10 mouse cellular contexts compared by ENCODE assay signal in the genomic region with DNA sequence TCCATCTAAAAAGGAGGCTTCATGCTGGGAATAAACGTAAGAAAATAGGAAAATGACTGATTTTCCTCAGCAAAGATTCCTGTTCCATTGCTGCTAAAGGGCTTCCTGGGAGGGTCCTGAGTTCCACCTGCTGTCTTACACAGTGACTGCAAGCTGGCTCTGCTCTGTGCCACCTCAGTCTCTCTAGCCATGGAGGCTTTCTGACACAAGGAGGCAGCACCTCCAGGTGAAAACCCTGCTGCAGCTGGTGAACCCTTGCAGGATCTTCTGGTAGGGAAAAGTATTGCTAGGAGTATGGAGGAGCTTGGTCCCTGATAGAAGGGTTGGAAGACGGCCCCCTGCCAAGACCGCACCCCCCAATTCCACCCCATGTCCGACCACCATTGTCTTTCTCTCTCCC. TPM values are rescaled to one million over a fixed set of nuclear protein-coding genes. Genes with fewer than 3 reads are reported as not detected.
DNase-seq lines count a peak whose midpoint lies in the region; ATAC-seq and TF ChIP-seq lines count a peak whose summit lies in the region.
"Had no signal": no experiment of that assay in that cellular context is flagged by ENCODE, and none has a peak within 500 bp of the region (broad histone marks: within the 10 kb centered on the region; RNA-seq: fewer than 3 reads in every experiment).

No protein-coding gene starts in this region.

- no peak overlapping the region for H3K4me2 ChIP-seq in liver, embryonic 12.5 days
- H3K4me2 ChIP-seq: embryonic facial prominence, embryonic 13.5 days had no signal

- no peak for DNase-seq in liver, adult 2 months (ENCODE audit: extremely low read depth, low read depth, low spot score)
- peak; percentile 62 for DNase-seq in ZHBTc4 (ENCODE audit: low read depth, low spot score)
- DNase-seq in right cerebral cortex, postnatal 36 days (ENCODE audit: low spot score in 2 of 2): no peak
- DNase-seq in cerebellum, adult 11 months: no peak

- H3K79me2 ChIP-seq in liver, adult 2 months (ENCODE audit: control insufficient read depth, insufficient read depth, low read length): no peaks in the 10 kb centered on the region

- WGBS in liver, adult 2 months: 50% methylated on average over 4 of the region's 4 CpGs
- 32% methylated on average over 4 of the region's 4 CpGs for WGBS in liver, embryonic 12.5 days (ENCODE audit: insufficient replicate concordance)

- TF ChIP-seq POLR2A in liver, adult 2 months (IDR thresholded peaks at IDR 0.05; ENCODE audit: extremely low read depth, insufficient read depth, low read length): no peak

- no peaks in the 10 kb centered on the region for H3K27me3 ChIP-seq in liver, adult 2 months (ENCODE audit: control insufficient read depth, insufficient read depth, low read length)
- H3K27me3 ChIP-seq in liver, embryonic 12.5 days (replicated peaks): peaks cover 13% of the 10 kb centered on the region
- H3K27me3 ChIP-seq in E14TG2a.4 (ENCODE audit: insufficient read depth, low read length): no peaks in the 10 kb centered on the region
- H3K27me3 ChIP-seq: embryonic facial prominence, embryonic 13.5 days had no signal

- TF ChIP-seq CTCF in liver, adult 2 months (IDR thresholded peaks at IDR 0.05; ENCODE audit: low read depth, low read length): peak; percentile 65
- peak; percentile 24; the same call in 1 of the 2 replicates for TF ChIP-seq CTCF in E14TG2a.4 (conservative IDR thresholded peaks at IDR 0.05; ENCODE audit: low read length)

- H3K4me1 ChIP-seq in liver, adult 2 months (ENCODE audit: control insufficient read depth, insufficient read depth, low read length): no peaks in the 10 kb centered on the region
- peaks cover 5% of the 10 kb centered on the region; the same call in 1 of the 2 replicates for H3K4me1 ChIP-seq in liver, embryonic 12.5 days
- H3K4me1 ChIP-seq in E14TG2a.4 (replicated peaks; ENCODE audit: low read depth, low read length): no peaks in the 10 kb centered on the region
- H3K4me1 ChIP-seq: embryonic facial prominence, embryonic 13.5 days had no signal

- no peaks in the 10 kb centered on the region for H3K36me3 ChIP-seq in liver, adult 2 months (ENCODE audit: control insufficient read depth, insufficient read depth, low read length)
- no peaks in the 10 kb centered on the region for H3K36me3 ChIP-seq in liver, embryonic 12.5 days
- H3K36me3 ChIP-seq in E14TG2a.4 (ENCODE audit: insufficient read depth, low read length): no peaks in the 10 kb centered on the region
- H3K36me3 ChIP-seq: embryonic facial prominence, embryonic 13.5 days had no signal

- no peak overlapping the region for H3K9ac ChIP-seq in liver, adult 2 months (ENCODE audit: low read depth, low read length)
- no peak overlapping the region for H3K9ac ChIP-seq in liver, embryonic 12.5 days
- H3K9ac ChIP-seq: embryonic facial prominence, embryonic 13.5 days had no signal

- no peak for ATAC-seq in liver, embryonic 12.5 days
- peak; percentile 75 for ATAC-seq in megakaryocyte progenitor cell, adult 5-6 weeks (replicated peaks; ENCODE audit: poor library complexity)

- no peak overlapping the region for H3K4me3 ChIP-seq in liver, adult 2 months (ENCODE audit: insufficient read depth, low read depth, low read length)
- H3K4me3 ChIP-seq in liver, embryonic 12.5 days: no peak overlapping the region
- H3K4me3 ChIP-seq in E14TG2a.4 (replicated peaks; ENCODE audit: low read length): no peak overlapping the region
- H3K4me3 ChIP-seq: embryonic facial prominence, embryonic 13.5 days had no signal

- H3K27ac ChIP-seq in liver, adult 2 months (replicated peaks; ENCODE audit: insufficient read depth, low read depth, low read length): no peak overlapping the region
- H3K27ac ChIP-seq in liver, embryonic 12.5 days: no peak overlapping the region
- H3K27ac ChIP-seq: embryonic facial prominence, embryonic 13.5 days had no signal

- no peaks in the 10 kb centered on the region for H3K9me3 ChIP-seq in liver, embryonic 12.5 days (replicated peaks)
- H3K9me3 ChIP-seq in E14TG2a.4 (ENCODE audit: low read length): peaks cover 2% of the 10 kb centered on the region; the same call in 1 of the 2 replicates

RNA-seq across cellular contexts. Expression of a gene that starts 13.7 kb away (rescaled TPM):
- total RNA-seq in liver, adult 2 months (2014; rRNA removed): 0.13 and 0.55 TPM in 2 replicates
- polyA plus RNA-seq in liver, adult 2 months (2012; rRNA removed): 0.09 TPM in 1 of 2 replicates, not detected in the other
- not detected in 2 replicates for polyA plus RNA-seq in liver, embryonic 12.5 days (2016; fragmentation: Nextera tagmentation; extraction: Ambion mirVana)
- total RNA-seq in megakaryocyte progenitor cell, adult 5-6 weeks (2015): not detected in 2 replicates
- total RNA-seq in megakaryocyte progenitor cell, adult 5-6 weeks (2017): not detected in 2 replicates
- total RNA-seq: layer of hippocampus, postnatal 25 days; neutrophil, adult 5-6 weeks had no signal
- polyA plus RNA-seq: embryonic facial prominence, embryonic 13.5 days had no signal

RNA-seq across cellular contexts. Expression of a gene that starts 39.5 kb away (rescaled TPM):
- 482 and 517 TPM in 2 replicates for total RNA-seq in liver, adult 2 months (2014; rRNA removed)
- polyA plus RNA-seq in liver, adult 2 months (2012; rRNA removed): 579 and 633 TPM in 2 replicates
- polyA plus RNA-seq in liver, embryonic 12.5 days (2016; fragmentation: Nextera tagmentation; extraction: Ambion mirVana): 0.11 and 0.13 TPM in 2 replicates
- not detected in 2 replicates for total RNA-seq in megakaryocyte progenitor cell, adult 5-6 weeks (2015)
- total RNA-seq in megakaryocyte progenitor cell, adult 5-6 weeks (2017): not detected in 2 replicates
- total RNA-seq: layer of hippocampus, postnatal 25 days had no signal
- polyA plus RNA-seq: embryonic facial prominence, embryonic 13.5 days had no signal

RNA-seq across cellular contexts. Expression of a gene that starts 55.2 kb away (rescaled TPM):
- total RNA-seq in liver, adult 2 months (2014; rRNA removed): 0.65 and 0.74 TPM in 2 replicates
- polyA plus RNA-seq in liver, adult 2 months (2012; rRNA removed): 0.18 and 0.25 TPM in 2 replicates
- 8.0 and 8.5 TPM in 2 replicates for polyA plus RNA-seq in liver, embryonic 12.5 days (2016; fragmentation: Nextera tagmentation; extraction: Ambion mirVana)
- 0.10 TPM in 1 of 2 replicates, not detected in the other for total RNA-seq in megakaryocyte progenitor cell, adult 5-6 weeks (2015)
- total RNA-seq in megakaryocyte progenitor cell, adult 5-6 weeks (2017): 0.10 TPM in 1 of 2 replicates, not detected in the other

RNA-seq across cellular contexts. Expression of a gene that starts 57.9 kb away (rescaled TPM):
- total RNA-seq in liver, adult 2 months (2014; rRNA removed): 17.8 and 19.5 TPM in 2 replicates
- 5.3 and 8.5 TPM in 2 replicates for polyA plus RNA-seq in liver, adult 2 months (2012; rRNA removed)
- polyA plus RNA-seq in liver, embryonic 12.5 days (2016; fragmentation: Nextera tagmentation; extraction: Ambion mirVana): 7.1 and 9.0 TPM in 2 replicates
- total RNA-seq in megakaryocyte progenitor cell, adult 5-6 weeks (2015): 2.9 and 6.9 TPM in 2 replicates
- total RNA-seq in megakaryocyte progenitor cell, adult 5-6 weeks (2017): 15.7 and 17.1 TPM in 2 replicates

Comparison
In these comparisons a context has a peak if more than half of its experiments do, and no peak if none do; other contexts are left out.
1. RNA of a gene that starts 39.5 kb away (total RNA-seq): 482 to 517 TPM in liver, adult 2 months; not detected in megakaryocyte progenitor cell, adult 5-6 weeks; every median in the first group is over 100 times any median in the second.